Mouse (Mus musculus) cerebellum, postnatal 14 days (tissue): ENCODE measurements around the gene Lasp1.

Experiments
- DNase-seq, 2 experiments: peaks; one replicate each; pipeline ENCODE4 v3.0.0; 2021; ENCODE audit warnings: mixed read lengths in 2 of 2

Lasp1 gene

GRCm38 (mm10) chr11:97883542-97883917, 84.7 kb downstream of the Lasp1 start:
- DNase-seq, result peak; percentile 65 to 70

GRCm38 (mm10) chr11:97883918-97884600, 85.3 kb downstream of the Lasp1 start, which contains the start of gene Fbxo47:
Gene Fbxo47, minus strand, starts transcription at chr11:97884154.
- DNase-seq, result peak; percentile 97 to 98

- DNase-seq, result peak in 1 of 2 experiments; percentile 12
These were observed 85.9 kb downstream of the Lasp1 start for GRCm38 (mm10) chr11:97884601-97885185.

- no peak for DNase-seq
These were observed 86.6 kb downstream of the Lasp1 start for GRCm38 (mm10) chr11:97885296-97885915.
